Mouse (Mus musculus): ENCODE measurements around the gene Snx9.

Gene Snx9

GRCm38 (mm10) chr17:5845376-5845775, 4.2 kb downstream of the Snx9 start:
- DNase-seq (ENCODE audit: low spot score in 2 of 2), result no peak

- DNase-seq (ENCODE audit: low spot score in 2 of 2), result no peak
Measured at GRCm38 (mm10) chr17:5846101-5846500, 5.0 kb downstream of the Snx9 start.

GRCm38 (mm10) chr17:5848706-5849415, 7.7 kb downstream of the Snx9 start:
- DNase-seq (ENCODE audit: low spot score in 2 of 2), result no peak

- peak; percentile 39 to 54 for DNase-seq (ENCODE audit: low spot score in 2 of 2)
Measured at GRCm38 (mm10) chr17:5849421-5849910, 8.3 kb downstream of the Snx9 start.

- no peak for DNase-seq (ENCODE audit: low spot score in 2 of 2)
Measured at GRCm38 (mm10) chr17:5850031-5850430, 8.9 kb downstream of the Snx9 start.

- DNase-seq (ENCODE audit: low spot score in 2 of 2), result no peak
Measured at GRCm38 (mm10) chr17:5850476-5850875, 9.3 kb downstream of the Snx9 start.

GRCm38 (mm10) chr17:5853936-5854335, 12.8 kb downstream of the Snx9 start:
- no peak for DNase-seq (ENCODE audit: low spot score in 2 of 2)

- no peak for DNase-seq (ENCODE audit: low spot score in 2 of 2)
Measured at GRCm38 (mm10) chr17:5855560-5855959, 14.4 kb downstream of the Snx9 start.

GRCm38 (mm10) chr17:5856426-5856825, 15.3 kb downstream of the Snx9 start:
- DNase-seq (ENCODE audit: low spot score in 2 of 2), result no peak

- DNase-seq (ENCODE audit: low spot score in 2 of 2), result no peak
Measured at GRCm38 (mm10) chr17:5857206-5857605, 16.1 kb downstream of the Snx9 start.

- DNase-seq (ENCODE audit: low spot score in 2 of 2), result no peak
Measured at GRCm38 (mm10) chr17:5858209-5858608, 17.1 kb downstream of the Snx9 start.

GRCm38 (mm10) chr17:5862285-5862684, 21.2 kb downstream of the Snx9 start:
- DNase-seq (ENCODE audit: low spot score in 2 of 2), result no peak

- no peak for DNase-seq (ENCODE audit: low spot score in 2 of 2)
Measured at GRCm38 (mm10) chr17:5862869-5863268, 21.7 kb downstream of the Snx9 start.

- DNase-seq (ENCODE audit: low spot score in 2 of 2), result no peak
Measured at GRCm38 (mm10) chr17:5863745-5864144, 22.6 kb downstream of the Snx9 start.

- no peak for DNase-seq (ENCODE audit: low spot score in 2 of 2)
Measured at GRCm38 (mm10) chr17:5867456-5867855, 26.3 kb downstream of the Snx9 start.

GRCm38 (mm10) chr17:5868319-5869031, 27.3 kb downstream of the Snx9 start:
- no peak for DNase-seq (ENCODE audit: low spot score in 2 of 2)

- no peak for DNase-seq (ENCODE audit: low spot score in 2 of 2)
Measured at GRCm38 (mm10) chr17:5869461-5869860, 28.3 kb downstream of the Snx9 start.

GRCm38 (mm10) chr17:5870002-5870401, 28.9 kb downstream of the Snx9 start:
- DNase-seq (ENCODE audit: low spot score in 2 of 2), result no peak

- DNase-seq (ENCODE audit: low spot score in 2 of 2), result no peak
Measured at GRCm38 (mm10) chr17:5870696-5871095, 29.6 kb downstream of the Snx9 start.

GRCm38 (mm10) chr17:5872506-5872905, 31.4 kb downstream of the Snx9 start:
- no peak for DNase-seq (ENCODE audit: low spot score in 2 of 2)

- no peak for DNase-seq (ENCODE audit: low spot score in 2 of 2)
Measured at GRCm38 (mm10) chr17:5874565-5874964, 33.4 kb downstream of the Snx9 start.

GRCm38 (mm10) chr17:5877611-5878157, 36.6 kb downstream of the Snx9 start:
- no peak for DNase-seq (ENCODE audit: low spot score in 2 of 2)

GRCm38 (mm10) chr17:5878878-5879277, 37.7 kb downstream of the Snx9 start:
- DNase-seq (ENCODE audit: low spot score in 2 of 2), result no peak
